Mouse (Mus musculus) C2C12 (cell line): ENCODE data around the gene Baz2b. TPM values are rescaled to one million over a fixed set of nuclear protein-coding genes. Genes with fewer than 3 reads are reported as not detected.

ENCODE experiments used
- H3K27me3 ChIP-seq: one replicate; pipeline ENCODE4 v1.6.1; 2011; ENCODE audit not compliant: control insufficient read depth, insufficient read depth, insufficient read length
- H3K36me3 ChIP-seq: one replicate; pipeline ENCODE4 v1.6.1; 2011; ENCODE audit not compliant: control insufficient read depth, insufficient read depth
- H3K4me3 ChIP-seq: one replicate; pipeline ENCODE4 v1.5.1; 2011; ENCODE audit warnings: mild to moderate bottlenecking, control low read depth; ENCODE audit not compliant: poor library complexity, insufficient read depth, severe bottlenecking
- H3K79me2 ChIP-seq: one replicate; pipeline ENCODE4 v1.6.1; 2011; ENCODE audit not compliant: control insufficient read depth, insufficient read depth
- H3K79me3 ChIP-seq: one replicate; pipeline ENCODE4 v1.6.1; 2011; ENCODE audit warnings: low read depth, control low read depth
- H3ac ChIP-seq: one replicate; pipeline ENCODE3; 2011; ENCODE audit warnings: low read depth; ENCODE audit not compliant: control insufficient read depth, insufficient read length
- CEBPB ChIP-seq: IDR thresholded peaks from one replicate; pipeline ENCODE4 v1.6.1; 2011; ENCODE audit warnings: low read depth, mild to moderate bottlenecking, control low read depth, moderate library complexity
- CTCF ChIP-seq: IDR thresholded peaks from one replicate; pipeline ENCODE4 v1.5.1; 2011; ENCODE audit not compliant: control insufficient read depth, insufficient read depth, insufficient read length
- FOSL1 ChIP-seq: IDR thresholded peaks from one replicate; pipeline ENCODE4 v1.8.0; 2011; ENCODE audit warnings: mild to moderate bottlenecking, low read length; ENCODE audit not compliant: poor library complexity, insufficient read depth, severe bottlenecking
- MAX ChIP-seq: IDR thresholded peaks from one replicate; pipeline ENCODE4 v1.6.1; 2011; ENCODE audit warnings: mild to moderate bottlenecking, control low read depth
- MYOD1 ChIP-seq: IDR thresholded peaks from one replicate; pipeline ENCODE4 v1.6.1; 2011; ENCODE audit warnings: low read depth; ENCODE audit not compliant: control insufficient read depth, insufficient read length
- MYOG ChIP-seq: IDR thresholded peaks from one replicate; pipeline ENCODE4 v1.6.1; 2011; ENCODE audit not compliant: control insufficient read depth, insufficient read length; ENCODE audit errors: extremely low read depth
- USF1 ChIP-seq: IDR thresholded peaks from one replicate; pipeline ENCODE4 v1.6.1; 2011; ENCODE audit warnings: low read depth, mild to moderate bottlenecking, control low read depth, moderate library complexity
- polyA plus RNA-seq: library from polyadenylated mRNA; unstranded; fragments of >200 nt; fragmentation: generic; extraction: Trizol; gene quantifications from one replicate; pipeline ENCODE4 v1.2.1, GENCODE M21; 2012; ENCODE audit warnings: missing spikeins

The Baz2b gene
- polyA plus RNA-seq, 1 experiment: 9.4 TPM

- H3K79me3 ChIP-seq: no peaks in the 10 kb centered on the region
- no peaks in the 10 kb centered on the region for H3K27me3 ChIP-seq
- H3K4me3 ChIP-seq: no peak overlapping the region
- no peaks in the 10 kb centered on the region for H3K79me2 ChIP-seq
- H3K36me3 ChIP-seq: peaks cover 9% of the 10 kb centered on the region
- no peak overlapping the region for H3ac ChIP-seq
- no peak for TF ChIP-seq CTCF
- no peak for TF ChIP-seq MAX
- no peak for TF ChIP-seq FOSL1
- TF ChIP-seq MYOD1: no peak
- no peak for TF ChIP-seq USF1
- no peak for TF ChIP-seq CEBPB
- no peak for TF ChIP-seq MYOG
Measured at GRCm38 (mm10) chr2:60003665-60004045, 206.0 kb downstream of the Baz2b start.

DNA sequence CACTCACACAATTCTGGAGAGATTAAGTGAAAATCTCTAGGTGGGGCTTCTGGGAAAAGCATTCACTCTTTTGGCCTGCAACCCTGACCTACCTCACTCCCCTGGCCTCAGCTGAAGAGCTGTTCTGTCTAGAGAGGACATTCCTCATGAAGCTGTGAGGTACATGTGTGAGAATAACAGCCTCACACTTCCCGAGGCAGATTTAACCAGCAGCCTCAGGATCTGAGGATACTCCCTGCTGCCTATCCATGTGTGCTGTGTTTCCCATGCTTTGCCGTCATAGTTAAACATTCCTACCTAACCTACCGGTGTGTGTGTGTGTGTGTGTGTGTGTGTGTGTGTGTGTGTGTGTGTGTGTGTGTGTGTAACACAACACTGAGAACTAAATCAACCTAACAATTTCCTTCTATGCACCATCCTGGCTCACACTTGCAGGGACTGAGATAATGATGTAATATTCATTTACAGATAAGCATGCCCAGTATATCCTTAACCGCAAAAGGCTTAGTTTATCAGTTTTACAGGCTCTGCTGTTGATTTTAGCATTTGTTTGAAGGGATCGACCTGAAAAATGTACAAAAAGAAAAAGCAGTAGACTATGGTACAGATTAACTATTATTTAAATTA, 206.5 kb downstream of the Baz2b start:
- H3K36me3 ChIP-seq: peaks cover 12% of the 10 kb centered on the region
- H3K79me3 ChIP-seq: no peaks in the 10 kb centered on the region
- no peak overlapping the region for H3K4me3 ChIP-seq
- TF ChIP-seq MYOD1 (no peak), USF1 (no peak), CTCF (no peak), MAX (no peak), CEBPB (no peak), FOSL1 (no peak), MYOG (no peak)
- H3K27me3 ChIP-seq: no peaks in the 10 kb centered on the region
- H3ac ChIP-seq: no peak overlapping the region
- no peaks in the 10 kb centered on the region for H3K79me2 ChIP-seq

- no peaks in the 10 kb centered on the region for H3K27me3 ChIP-seq
- TF ChIP-seq FOSL1 (no peak), CTCF (no peak), MYOD1 (no peak), USF1 (no peak), MYOG (no peak), CEBPB (no peak), MAX (no peak)
- no peaks in the 10 kb centered on the region for H3K79me2 ChIP-seq
- H3K79me3 ChIP-seq: no peaks in the 10 kb centered on the region
- no peak overlapping the region for H3ac ChIP-seq
- no peak overlapping the region for H3K4me3 ChIP-seq
- H3K36me3 ChIP-seq: peaks cover 3% of the 10 kb centered on the region
Measured at GRCm38 (mm10) chr2:60000268-60000667, 209.4 kb downstream of the Baz2b start.

DNA sequence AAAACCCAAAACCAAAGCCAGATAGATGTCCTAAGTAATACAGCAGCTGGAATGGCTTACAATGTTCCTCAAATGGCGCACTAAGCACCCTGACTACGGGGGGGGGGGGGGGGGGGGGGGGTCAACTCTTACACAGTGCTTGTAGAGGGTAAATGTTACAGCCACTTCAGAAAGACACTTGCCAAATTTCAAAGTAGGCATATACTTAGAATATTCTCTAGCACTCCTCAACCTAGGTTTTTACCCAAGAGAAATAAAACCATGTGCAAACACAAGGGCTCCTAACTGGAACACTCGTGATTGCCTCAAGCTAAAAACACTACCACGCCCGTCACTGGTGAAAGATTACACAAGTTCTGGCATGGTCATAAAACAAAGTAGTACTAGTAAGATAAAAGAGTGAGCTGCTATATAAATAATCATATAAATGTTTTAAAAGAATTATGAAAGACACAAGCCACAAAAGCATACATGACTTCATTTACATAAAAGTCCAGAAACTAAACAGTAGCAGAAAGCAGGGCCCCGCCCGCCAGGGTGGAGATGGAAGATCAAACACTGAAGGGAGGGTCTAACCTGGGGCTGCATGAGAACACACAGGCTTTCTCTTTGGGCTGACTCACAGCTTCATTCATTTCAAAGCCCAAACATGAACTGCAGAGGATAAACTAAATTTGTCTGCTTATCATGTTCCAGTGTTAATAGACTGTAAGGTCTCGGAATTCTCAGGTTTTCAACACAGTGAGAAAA, 212.0 kb downstream of the Baz2b start:
- Histone ChIP-seq H3K27me3 (no peaks in the 10 kb centered on the region), H3K4me3 (no peak overlapping the region), H3K79me2 (no peaks in the 10 kb centered on the region), H3K79me3 (no peaks in the 10 kb centered on the region), H3K36me3 (peaks cover 3% of the 10 kb centered on the region), H3ac (no peak overlapping the region)
- no peak for TF ChIP-seq MYOD1
- no peak for TF ChIP-seq CTCF
- TF ChIP-seq FOSL1: no peak
- no peak for TF ChIP-seq CEBPB
- no peak for TF ChIP-seq USF1
- no peak for TF ChIP-seq MAX
- TF ChIP-seq MYOG: no peak

DNA sequence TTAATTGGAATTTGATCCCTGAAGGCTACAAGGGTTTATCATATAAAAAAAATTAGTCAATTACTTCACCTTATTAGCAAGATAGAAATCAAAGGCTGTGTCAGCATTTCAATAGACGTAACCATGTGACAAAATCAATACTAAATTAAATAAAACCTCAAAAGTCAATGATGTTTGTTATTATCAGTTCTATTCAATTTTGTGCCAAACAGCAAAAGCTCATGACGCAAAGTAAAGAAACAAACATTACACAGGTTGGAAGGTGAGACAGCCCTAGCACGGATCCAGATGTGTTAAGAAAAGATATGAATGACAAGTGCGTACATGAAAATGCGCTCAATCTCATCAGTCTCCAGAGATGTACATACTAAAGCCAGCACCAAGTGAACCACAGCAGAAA, 212.7 kb downstream of the Baz2b start:
- Histone ChIP-seq H3K27me3 (no peaks in the 10 kb centered on the region), H3K36me3 (peaks cover 3% of the 10 kb centered on the region), H3K79me2 (no peaks in the 10 kb centered on the region), H3K79me3 (no peaks in the 10 kb centered on the region), H3K4me3 (no peak overlapping the region), H3ac (no peak overlapping the region)
- TF ChIP-seq MYOG (no peak), MYOD1 (no peak), USF1 (no peak), CEBPB (no peak), FOSL1 (no peak), MAX (no peak)
